Mouse (Mus musculus): ENCODE data around the gene Tspyl3. TPM values are rescaled to one million over a fixed set of nuclear protein-coding genes. Genes with fewer than 3 reads are reported as not detected.
A peak's percentile ranks its signal among the peaks of the same experiment; 100 is the strongest.

Tspyl3 gene
- polyA plus RNA-seq, 1 experiment from 2014 or later = 7.5 TPM

GRCm38 (mm10) chr2:153228523-153228922, 3.3 kb upstream of the Tspyl3 start:
- Histone ChIP-seq H3K27ac (ENCODE audit: low read depth) (no peak overlapping the region), H3K4me1 (ENCODE audit: insufficient read depth) (peaks cover 10% of the 10 kb centered on the region; the same call in 1 of the 2 replicates), H3K4me3 (ENCODE audit: low read depth, low read length) (no peak overlapping the region), H3K4me2 (no peak overlapping the region), H3K27me3 (ENCODE audit: insufficient read depth, low read length) (no peaks in the 10 kb centered on the region), H3K36me3 (ENCODE audit: insufficient read depth) (peaks cover 62% of the 10 kb centered on the region), H3K9ac (no peak overlapping the region), H3K9me3 (ENCODE audit: low read depth, low read length) (no peaks in the 10 kb centered on the region)
- ATAC-seq (ENCODE audit: insufficient read depth) (no peak), DNase-seq (no peak)
- no peak for TF ChIP-seq CTCF (IDR thresholded peaks at IDR 0.05; ENCODE audit: low read depth)
- 73% methylated on average over 5 of the region's 5 CpGs for WGBS

- no peak for ATAC-seq (ENCODE audit: insufficient read depth)
- no peak overlapping the region for H3K4me2 ChIP-seq
Measured at GRCm38 (mm10) chr2:153227959-153228358, 2.7 kb upstream of the Tspyl3 start.

GRCm38 (mm10) chr2:153225595-153225953, 333 bp upstream of the Tspyl3 start:
- Histone ChIP-seq H3K9ac (peak overlapping the region; percentile 82; the same call in 1 of the 2 replicates), H3K36me3 (ENCODE audit: insufficient read depth) (peaks cover 35% of the 10 kb centered on the region), H3K4me3 (ENCODE audit: low read depth, low read length) (peak overlapping the region; percentile 62), H3K27me3 (ENCODE audit: insufficient read depth, low read length) (no peaks in the 10 kb centered on the region), H3K4me2 (peak overlapping the region; percentile 83), H3K27ac (ENCODE audit: low read depth) (peak overlapping the region; percentile 63), H3K4me1 (ENCODE audit: insufficient read depth) (peaks cover 10% of the 10 kb centered on the region; the same call in 1 of the 2 replicates), H3K9me3 (ENCODE audit: low read depth, low read length) (no peaks in the 10 kb centered on the region)
- 8% methylated on average over 3 of the region's 3 CpGs for WGBS
- no peak; the same call in 1 of the 2 replicates for ATAC-seq (ENCODE audit: insufficient read depth)
- no peak for DNase-seq
- TF ChIP-seq CTCF (IDR thresholded peaks at IDR 0.05; ENCODE audit: low read depth) = no peak

More at GRCm38 (mm10) chr2:153227959-153228358, 2.7 kb upstream of the Tspyl3 start:
- no peak overlapping the region for H3K4me3 ChIP-seq (ENCODE audit: low read depth, low read length)
- H3K9me3 ChIP-seq (ENCODE audit: low read depth, low read length) = no peaks in the 10 kb centered on the region
- H3K27me3 ChIP-seq (ENCODE audit: insufficient read depth, low read length) = no peaks in the 10 kb centered on the region
- H3K36me3 ChIP-seq (ENCODE audit: insufficient read depth) = peaks cover 57% of the 10 kb centered on the region
- no peak for DNase-seq
- no peak for TF ChIP-seq CTCF (IDR thresholded peaks at IDR 0.05; ENCODE audit: low read depth)
- WGBS = 66% methylated on average over 4 of the region's 4 CpGs
- no peak overlapping the region for H3K9ac ChIP-seq
- peaks cover 10% of the 10 kb centered on the region; the same call in 1 of the 2 replicates for H3K4me1 ChIP-seq (ENCODE audit: insufficient read depth)
- H3K27ac ChIP-seq (ENCODE audit: low read depth) = no peak overlapping the region

GRCm38 (mm10) chr2:153222566-153222965, 2.7 kb downstream of the Tspyl3 start:
- no peak overlapping the region for H3K4me3 ChIP-seq (ENCODE audit: low read depth, low read length)
- H3K9me3 ChIP-seq (ENCODE audit: low read depth, low read length) = no peaks in the 10 kb centered on the region
- H3K27ac ChIP-seq (ENCODE audit: low read depth) = no peak overlapping the region
- ATAC-seq (ENCODE audit: insufficient read depth) (no peak), DNase-seq (no peak)
- no peak overlapping the region for H3K9ac ChIP-seq
- no peaks in the 10 kb centered on the region for H3K27me3 ChIP-seq (ENCODE audit: insufficient read depth, low read length)
- H3K4me2 ChIP-seq = no peak overlapping the region
- 0 out of 2 replicates have a peak, but pooled peaks cover 9% of the 10 kb centered on the region for H3K36me3 ChIP-seq (ENCODE audit: insufficient read depth)
- TF ChIP-seq CTCF (IDR thresholded peaks at IDR 0.05; ENCODE audit: low read depth) = no peak
- peaks cover 10% of the 10 kb centered on the region; the same call in 1 of the 2 replicates for H3K4me1 ChIP-seq (ENCODE audit: insufficient read depth)
- 89% methylated on average over 2 of the region's 2 CpGs for WGBS

GRCm38 (mm10) chr2:153222130-153222529, 3.1 kb downstream of the Tspyl3 start:
- H3K4me3 ChIP-seq (ENCODE audit: low read depth, low read length) = no peak overlapping the region
- ATAC-seq (ENCODE audit: insufficient read depth) (no peak), DNase-seq (no peak)
- peaks cover 10% of the 10 kb centered on the region; the same call in 1 of the 2 replicates for H3K4me1 ChIP-seq (ENCODE audit: insufficient read depth)
- H3K4me2 ChIP-seq = no peak overlapping the region
- 0 out of 2 replicates have a peak, but pooled peaks cover 5% of the 10 kb centered on the region for H3K36me3 ChIP-seq (ENCODE audit: insufficient read depth)
- H3K27ac ChIP-seq (ENCODE audit: low read depth) = no peak overlapping the region
- no peak for TF ChIP-seq CTCF (IDR thresholded peaks at IDR 0.05; ENCODE audit: low read depth)
- no peak overlapping the region for H3K9ac ChIP-seq
- H3K9me3 ChIP-seq (ENCODE audit: low read depth, low read length) = no peaks in the 10 kb centered on the region
- H3K27me3 ChIP-seq (ENCODE audit: insufficient read depth, low read length) = no peaks in the 10 kb centered on the region

- WGBS = 73% methylated on average over 4 of the region's 4 CpGs
- DNase-seq (no peak), ATAC-seq (ENCODE audit: insufficient read depth) (no peak)
- Histone ChIP-seq H3K9ac (no peak overlapping the region), H3K27ac (ENCODE audit: low read depth) (no peak overlapping the region), H3K36me3 (ENCODE audit: insufficient read depth) (0 out of 2 replicates have a peak, but pooled peaks cover 3% of the 10 kb centered on the region), H3K4me1 (ENCODE audit: insufficient read depth) (peaks cover 10% of the 10 kb centered on the region; the same call in 1 of the 2 replicates), H3K9me3 (ENCODE audit: low read depth, low read length) (no peaks in the 10 kb centered on the region), H3K4me2 (no peak overlapping the region), H3K27me3 (ENCODE audit: insufficient read depth, low read length) (no peaks in the 10 kb centered on the region), H3K4me3 (ENCODE audit: low read depth, low read length) (no peak overlapping the region)
- TF ChIP-seq CTCF (IDR thresholded peaks at IDR 0.05; ENCODE audit: low read depth) = no peak
Measured at GRCm38 (mm10) chr2:153221620-153222019, 3.6 kb downstream of the Tspyl3 start.

GRCm38 (mm10) chr2:153218516-153218915, 6.7 kb downstream of the Tspyl3 start:
- H3K36me3 ChIP-seq (ENCODE audit: insufficient read depth) = 0 out of 2 replicates have a peak, but pooled peaks cover 3% of the 10 kb centered on the region
- no peak overlapping the region for H3K4me2 ChIP-seq
- TF ChIP-seq CTCF (IDR thresholded peaks at IDR 0.05; ENCODE audit: low read depth) = no peak
- no peak overlapping the region for H3K9ac ChIP-seq
- no peak for ATAC-seq (ENCODE audit: insufficient read depth)
- no peak overlapping the region for H3K4me3 ChIP-seq (ENCODE audit: low read depth, low read length)
- H3K9me3 ChIP-seq (ENCODE audit: low read depth, low read length) = no peaks in the 10 kb centered on the region
- no peaks in the 10 kb centered on the region for H3K4me1 ChIP-seq (ENCODE audit: insufficient read depth)
- no peaks in the 10 kb centered on the region for H3K27me3 ChIP-seq (ENCODE audit: insufficient read depth, low read length)
- DNase-seq = no peak
- 63% methylated on average over 3 of the region's 3 CpGs for WGBS
- H3K27ac ChIP-seq (ENCODE audit: low read depth) = no peak overlapping the region
